Mouse (Mus musculus): ENCODE data around the gene Utp14a.
A peak's percentile ranks its signal among the peaks of the same experiment; 100 is the strongest.

The Utp14a gene

DNA sequence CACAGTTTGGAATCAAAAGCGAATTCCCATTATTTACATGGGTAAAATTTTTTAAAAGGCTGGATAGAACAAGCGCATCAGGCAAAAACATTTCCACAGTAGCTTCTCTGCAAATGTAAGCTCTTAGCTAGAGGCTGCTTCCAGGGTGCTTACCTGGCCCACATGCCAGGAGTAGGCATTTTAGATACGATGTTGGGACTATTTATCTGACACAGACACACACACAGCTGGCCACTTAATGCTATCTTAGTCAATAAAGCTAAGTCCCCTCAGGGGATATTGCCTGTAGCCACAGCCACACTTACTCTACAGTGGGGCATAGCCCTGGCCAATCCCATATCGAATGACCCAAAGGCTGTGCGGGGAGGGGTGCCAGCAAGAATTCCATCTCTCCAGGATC is 55.1 kb downstream of the Utp14a start:
- DNase-seq (ENCODE audit: low read depth, low spot score), result no peak

DNA sequence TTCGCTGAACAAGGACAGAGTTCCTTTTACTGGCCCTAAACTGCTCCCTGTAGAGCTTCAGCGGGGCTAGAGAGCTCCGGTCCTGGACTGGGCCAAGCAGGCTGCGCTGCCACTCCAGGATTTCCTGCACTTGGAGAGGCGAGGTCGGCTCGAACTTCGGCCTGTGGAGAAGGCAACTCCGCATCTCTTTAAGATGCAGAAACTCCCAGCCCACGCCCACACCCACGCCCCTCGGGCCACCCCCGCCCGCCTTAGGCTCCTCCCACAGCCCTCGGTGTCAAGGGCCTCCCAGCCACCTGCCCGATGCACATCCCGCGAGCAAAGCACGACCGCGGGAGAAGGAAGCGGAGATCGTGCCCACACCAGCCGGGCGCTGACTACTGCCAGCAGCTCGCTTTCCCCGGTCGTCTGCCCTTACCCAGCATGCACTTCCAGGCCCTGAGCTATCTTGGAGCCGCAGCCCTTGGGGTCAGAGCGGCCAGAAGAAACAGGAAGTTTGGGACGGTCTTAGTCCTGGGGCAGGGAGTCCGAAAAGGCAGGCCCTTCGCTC is 57.9 kb downstream of the Utp14a start:
- peak; percentile 58 for DNase-seq (ENCODE audit: low read depth, low spot score)

GRCm38 (mm10) chrX:48317444-48317843 is 60.8 kb downstream of the Utp14a start:
- no peak for DNase-seq (ENCODE audit: low read depth, low spot score)

- no peak for DNase-seq (ENCODE audit: low read depth, low spot score)
Observed at GRCm38 (mm10) chrX:48318194-48318593, 61.5 kb downstream of the Utp14a start.

Data from skeletal muscle tissue, adult 2 months (tissue).